Mouse (Mus musculus): ENCODE data around the gene Dnajc15. TPM values are rescaled to one million over a fixed set of nuclear protein-coding genes. Genes with fewer than 3 reads are reported as not detected.
"Not testable (repeated sequence)": the region's sequence is repeated elsewhere in the genome, so short reads cannot be mapped to it uniquely, and the experiment has no call there.

Dnajc15 gene
- polyA plus RNA-seq, 1 experiment = 12.3 TPM

DNA sequence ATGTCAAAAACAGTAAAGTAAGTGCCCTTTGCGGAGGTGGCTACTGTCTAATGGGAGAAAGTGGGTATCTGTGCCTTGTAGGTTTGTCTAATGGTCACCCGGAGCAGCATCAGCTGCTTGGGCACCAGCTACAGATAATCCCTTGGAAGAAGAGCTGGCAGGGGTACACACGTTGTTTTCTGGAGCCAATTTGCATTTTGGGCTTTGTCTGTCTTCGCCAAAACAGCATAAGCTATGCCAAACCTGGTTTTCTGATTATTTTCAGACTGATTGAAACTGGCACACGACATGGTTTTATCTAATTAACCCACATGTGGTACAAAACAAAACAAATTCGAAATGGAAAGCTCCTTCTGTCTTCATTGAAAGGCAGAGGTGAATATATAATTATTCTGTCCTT is 7.7 kb upstream of the Dnajc15 start:
- Histone ChIP-seq H3K4me3 (ENCODE audit: control insufficient read depth, insufficient read depth, low read length) (no peak overlapping the region), H3K4me1 (replicated peaks; ENCODE audit: control insufficient read depth, insufficient read depth, low read length) (no peaks in the 10 kb centered on the region; the same call in 1 of the 2 replicates), H3K36me3 (ENCODE audit: control insufficient read depth, insufficient read depth, low read length) (no peaks in the 10 kb centered on the region), H3K27ac (ENCODE audit: control insufficient read depth, insufficient read depth, low read length) (no peak overlapping the region), H3K27me3 (ENCODE audit: control insufficient read depth, insufficient read depth, low read length) (no peaks in the 10 kb centered on the region)
- 95% methylated on average over 6 of the region's 6 CpGs for WGBS
- TF ChIP-seq POLR2A (IDR thresholded peaks at IDR 0.05; ENCODE audit: control insufficient read depth, extremely low read depth, insufficient read depth, low read length, poor library complexity) (no peak), CTCF (IDR thresholded peaks at IDR 0.05; ENCODE audit: borderline replicate concordance, control insufficient read depth, extremely low read depth, insufficient read depth, low read length, poor library complexity) (no peak)
- no peak for DNase-seq

DNA sequence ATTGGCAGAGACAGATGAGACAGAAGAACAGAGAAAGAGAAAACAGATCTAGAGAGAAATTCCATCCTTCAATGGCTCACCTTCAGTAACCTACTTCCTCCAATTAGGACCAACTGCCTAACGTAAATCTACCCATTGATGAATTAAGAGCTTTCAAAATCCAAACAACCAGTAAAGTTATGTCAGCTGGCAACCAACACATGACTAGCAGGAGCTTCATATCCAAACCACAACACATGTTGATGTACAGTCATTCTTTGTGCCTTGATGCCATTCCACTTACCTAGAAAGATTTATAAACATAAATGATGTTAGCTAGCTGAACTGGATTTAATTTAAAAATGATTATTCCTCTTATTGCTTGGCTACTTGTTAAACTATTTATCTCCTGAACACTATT is 7.1 kb upstream of the Dnajc15 start:
- 81% methylated on average over 1 of the region's 1 CpGs for WGBS
- no peak for DNase-seq
- TF ChIP-seq POLR2A (IDR thresholded peaks at IDR 0.05; ENCODE audit: control insufficient read depth, extremely low read depth, insufficient read depth, low read length, poor library complexity) (no peak), CTCF (IDR thresholded peaks at IDR 0.05; ENCODE audit: borderline replicate concordance, control insufficient read depth, extremely low read depth, insufficient read depth, low read length, poor library complexity) (no peak)
- no peaks in the 10 kb centered on the region for H3K27me3 ChIP-seq (ENCODE audit: control insufficient read depth, insufficient read depth, low read length)
- H3K36me3 ChIP-seq (ENCODE audit: control insufficient read depth, insufficient read depth, low read length) = no peaks in the 10 kb centered on the region
- no peaks in the 10 kb centered on the region; the same call in 1 of the 2 replicates for H3K4me1 ChIP-seq (replicated peaks; ENCODE audit: control insufficient read depth, insufficient read depth, low read length)
- no peak overlapping the region for H3K27ac ChIP-seq (ENCODE audit: control insufficient read depth, insufficient read depth, low read length)
- H3K4me3 ChIP-seq (ENCODE audit: control insufficient read depth, insufficient read depth, low read length) = no peak overlapping the region

DNA sequence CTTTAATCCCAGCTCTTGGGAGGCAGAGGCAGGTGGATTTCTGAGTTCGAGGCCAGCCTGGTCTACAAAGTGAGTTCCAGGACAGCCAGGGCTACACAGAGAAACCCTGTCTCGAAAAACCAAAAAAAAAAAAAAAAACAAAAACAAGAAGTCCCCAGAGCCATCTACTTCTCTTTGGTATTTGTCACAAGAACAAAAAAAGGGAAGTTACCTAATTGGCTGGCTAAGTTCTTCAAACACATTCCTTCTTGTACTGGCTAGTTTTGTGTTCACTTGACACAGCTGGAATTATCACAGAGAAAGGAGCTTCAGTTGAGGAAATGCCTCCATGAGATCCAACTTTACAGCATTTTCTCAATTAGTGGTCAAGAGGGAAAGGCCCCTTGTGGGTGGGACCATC is 3.0 kb upstream of the Dnajc15 start:
- WGBS = 28% methylated on average over 2 of the region's 2 CpGs
- not testable (repeated sequence) for H3K36me3 ChIP-seq (ENCODE audit: control insufficient read depth, insufficient read depth, low read length); H3K27me3 ChIP-seq (ENCODE audit: control insufficient read depth, insufficient read depth, low read length); H3K27ac ChIP-seq (ENCODE audit: control insufficient read depth, insufficient read depth, low read length); DNase-seq; H3K4me1 ChIP-seq (replicated peaks; ENCODE audit: control insufficient read depth, insufficient read depth, low read length); H3K4me3 ChIP-seq (ENCODE audit: control insufficient read depth, insufficient read depth, low read length)

DNA sequence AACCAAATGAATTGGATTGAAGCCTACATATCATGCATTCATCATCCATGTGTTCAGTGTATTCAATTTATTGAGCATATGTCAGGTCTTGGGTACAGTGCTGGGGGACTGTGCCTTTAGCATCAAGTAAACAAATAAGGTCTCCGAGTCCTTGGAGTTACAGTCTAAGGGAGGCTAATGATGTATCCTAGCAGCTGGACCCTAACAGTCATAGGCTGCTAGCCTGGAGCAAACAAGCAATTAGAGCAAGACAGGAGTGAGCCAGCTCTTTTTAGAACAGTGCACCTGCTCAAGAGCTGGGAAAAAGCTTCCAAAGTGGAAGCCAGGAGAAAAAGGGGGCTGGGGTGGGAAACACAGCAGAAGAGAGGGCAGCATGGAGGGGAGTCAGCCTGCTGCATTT is 1.3 kb upstream of the Dnajc15 start:
- TF ChIP-seq POLR2A (IDR thresholded peaks at IDR 0.05; ENCODE audit: control insufficient read depth, extremely low read depth, insufficient read depth, low read length, poor library complexity) = no peak
- no peak for TF ChIP-seq CTCF (IDR thresholded peaks at IDR 0.05; ENCODE audit: borderline replicate concordance, control insufficient read depth, extremely low read depth, insufficient read depth, low read length, poor library complexity)
- Histone ChIP-seq H3K4me3 (ENCODE audit: control insufficient read depth, insufficient read depth, low read length) (no peak overlapping the region), H3K36me3 (ENCODE audit: control insufficient read depth, insufficient read depth, low read length) (no peaks in the 10 kb centered on the region), H3K27ac (ENCODE audit: control insufficient read depth, insufficient read depth, low read length) (no peak overlapping the region), H3K4me1 (replicated peaks; ENCODE audit: control insufficient read depth, insufficient read depth, low read length) (peaks cover 7% of the 10 kb centered on the region), H3K27me3 (ENCODE audit: control insufficient read depth, insufficient read depth, low read length) (no peaks in the 10 kb centered on the region)
- 100% methylated on average over 1 of the region's 1 CpGs for WGBS
- DNase-seq = no peak

DNA sequence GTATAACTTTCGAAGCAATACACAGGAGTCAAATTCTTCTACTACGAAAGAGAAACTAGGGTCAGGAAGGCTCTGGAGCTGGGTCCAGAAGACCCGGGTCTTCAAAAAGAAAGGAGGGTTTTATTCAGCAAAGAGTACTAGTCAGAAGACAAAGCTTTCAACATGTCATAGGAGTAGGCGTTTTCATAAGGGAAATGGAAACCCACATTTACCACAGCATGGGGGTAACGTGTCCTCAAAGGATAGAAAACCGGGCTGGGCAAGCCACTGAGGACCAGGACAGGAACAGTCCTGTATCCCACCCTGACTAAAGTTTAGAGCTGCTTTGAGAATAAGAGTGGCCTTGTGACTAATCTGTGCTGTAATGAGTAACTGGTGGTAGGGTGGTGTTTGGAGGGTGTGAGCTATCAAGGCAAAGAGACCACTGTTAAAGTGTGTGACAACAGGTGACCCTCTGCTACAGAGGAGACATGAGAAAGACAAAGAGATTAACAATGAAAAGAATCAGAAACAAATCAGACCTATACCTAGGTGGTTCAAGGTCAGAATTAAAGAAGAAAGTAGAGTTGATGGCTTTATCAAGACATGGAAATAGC is 3.4 kb downstream of the Dnajc15 start:
- no peaks in the 10 kb centered on the region; the same call in 1 of the 2 replicates for H3K36me3 ChIP-seq (ENCODE audit: control insufficient read depth, insufficient read depth, low read length)
- TF ChIP-seq CTCF (IDR thresholded peaks at IDR 0.05; ENCODE audit: borderline replicate concordance, control insufficient read depth, extremely low read depth, insufficient read depth, low read length, poor library complexity) (no peak), POLR2A (IDR thresholded peaks at IDR 0.05; ENCODE audit: control insufficient read depth, extremely low read depth, insufficient read depth, low read length, poor library complexity) (no peak)
- no peak for DNase-seq
- no peaks in the 10 kb centered on the region for H3K27me3 ChIP-seq (ENCODE audit: control insufficient read depth, insufficient read depth, low read length)
- peak overlapping the region; percentile 72 for H3K27ac ChIP-seq (ENCODE audit: control insufficient read depth, insufficient read depth, low read length)
- peaks cover 28% of the 10 kb centered on the region for H3K4me1 ChIP-seq (replicated peaks; ENCODE audit: control insufficient read depth, insufficient read depth, low read length)
- H3K4me3 ChIP-seq (ENCODE audit: control insufficient read depth, insufficient read depth, low read length) = no peak overlapping the region
- WGBS = 12% methylated on average over 6 of the region's 6 CpGs

DNA sequence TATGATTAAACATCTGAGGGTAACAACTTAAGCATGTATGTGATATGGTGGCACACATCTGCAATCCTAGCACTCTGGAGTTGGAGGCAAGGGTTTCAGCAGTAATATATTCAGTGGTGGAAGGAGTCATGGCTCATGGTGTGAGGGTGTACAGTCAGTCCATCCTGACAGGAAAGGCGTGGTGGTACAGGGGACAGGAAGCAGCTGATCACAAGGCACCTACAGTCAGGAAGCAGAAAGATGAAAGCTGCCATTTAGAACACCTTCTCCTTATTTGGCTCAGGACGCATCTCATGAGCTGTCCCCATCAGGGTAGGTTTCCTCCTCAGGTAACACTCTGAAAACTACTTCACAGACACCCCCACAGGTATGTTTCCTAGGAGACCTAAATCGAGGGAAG is 4.0 kb downstream of the Dnajc15 start:
- Histone ChIP-seq H3K27me3 (ENCODE audit: control insufficient read depth, insufficient read depth, low read length) (no peaks in the 10 kb centered on the region), H3K27ac (ENCODE audit: control insufficient read depth, insufficient read depth, low read length) (peak overlapping the region; percentile 47), H3K36me3 (ENCODE audit: control insufficient read depth, insufficient read depth, low read length) (no peaks in the 10 kb centered on the region; the same call in 1 of the 2 replicates), H3K4me1 (replicated peaks; ENCODE audit: control insufficient read depth, insufficient read depth, low read length) (peaks cover 28% of the 10 kb centered on the region), H3K4me3 (ENCODE audit: control insufficient read depth, insufficient read depth, low read length) (no peak overlapping the region)
- no peak for TF ChIP-seq CTCF (IDR thresholded peaks at IDR 0.05; ENCODE audit: borderline replicate concordance, control insufficient read depth, extremely low read depth, insufficient read depth, low read length, poor library complexity)
- no peak for TF ChIP-seq POLR2A (IDR thresholded peaks at IDR 0.05; ENCODE audit: control insufficient read depth, extremely low read depth, insufficient read depth, low read length, poor library complexity)
- WGBS = 20% methylated on average over 3 of the region's 3 CpGs
- peak; percentile 13 for DNase-seq

DNA sequence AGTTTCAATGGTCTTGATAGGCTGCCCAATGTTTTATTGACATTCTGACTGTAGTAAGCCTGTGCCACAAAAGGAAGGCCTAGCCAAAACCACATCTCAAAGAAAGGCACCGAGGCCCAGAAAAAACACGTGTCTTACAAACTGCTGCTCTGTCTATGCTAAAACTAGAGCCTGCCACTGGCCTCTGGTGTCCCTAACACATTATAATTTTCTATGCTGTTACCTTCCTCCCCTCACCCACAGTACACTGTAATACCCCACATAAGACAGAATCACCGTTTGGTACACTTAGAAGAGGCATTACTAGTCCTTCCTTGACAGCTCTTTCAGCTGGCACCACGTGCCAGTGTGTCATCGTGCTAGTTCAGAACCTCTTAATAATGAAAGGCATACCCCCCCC is 7.3 kb downstream of the Dnajc15 start:
- no peak overlapping the region for H3K4me3 ChIP-seq (ENCODE audit: control insufficient read depth, insufficient read depth, low read length)
- H3K27me3 ChIP-seq (ENCODE audit: control insufficient read depth, insufficient read depth, low read length) = no peaks in the 10 kb centered on the region
- TF ChIP-seq POLR2A (IDR thresholded peaks at IDR 0.05; ENCODE audit: control insufficient read depth, extremely low read depth, insufficient read depth, low read length, poor library complexity) (no peak), CTCF (IDR thresholded peaks at IDR 0.05; ENCODE audit: borderline replicate concordance, control insufficient read depth, extremely low read depth, insufficient read depth, low read length, poor library complexity) (no peak)
- no peak for DNase-seq
- 25% methylated on average over 5 of the region's 5 CpGs for WGBS
- peak overlapping the region; percentile 62 for H3K27ac ChIP-seq (ENCODE audit: control insufficient read depth, insufficient read depth, low read length)
- H3K36me3 ChIP-seq (ENCODE audit: control insufficient read depth, insufficient read depth, low read length) = no peaks in the 10 kb centered on the region; the same call in 1 of the 2 replicates
- peaks cover 36% of the 10 kb centered on the region for H3K4me1 ChIP-seq (replicated peaks; ENCODE audit: control insufficient read depth, insufficient read depth, low read length)
